Mouse (Mus musculus) heart, postnatal 0 days (tissue): ENCODE data around the gene Sox13. TPM values are rescaled to one million over a fixed set of nuclear protein-coding genes. Genes with fewer than 3 reads are reported as not detected.
A peak's percentile ranks its signal among the peaks of the same experiment; 100 is the strongest.

ENCODE experiments used
- ATAC-seq: fragments of 200-750 bp; cut with Nextera tagmentation; 2 replicates; pipeline ENCODE4 v1.8.0; 2017; ENCODE audit warnings: low read depth, moderate number of reproducible peaks, moderate library complexity; ENCODE audit not compliant: insufficient read depth
- DNase-seq: peaks from one replicate; pipeline ENCODE4 v3.0.0-alpha.2; 2016; ENCODE audit warnings: low spot score
- H3K27ac ChIP-seq: fragments of 300-500 bp; sonication (generic); 2 replicates; pipeline ENCODE4 v1.5.1; 2014; ENCODE audit warnings: low read depth, mild to moderate bottlenecking
- H3K27me3 ChIP-seq: fragments of 300-500 bp; sonication (generic); 2 replicates; pipeline ENCODE4 v1.6.1; 2014; ENCODE audit warnings: low read length, mixed read lengths; ENCODE audit not compliant: control insufficient read depth, insufficient read depth
- H3K36me3 ChIP-seq: fragments of 300-500 bp; sonication (generic); replicated peaks from 2 replicates; pipeline ENCODE4 v1.6.1; 2014; ENCODE audit warnings: low read length, mixed read lengths; ENCODE audit not compliant: control insufficient read depth, insufficient read depth
- H3K4me1 ChIP-seq: fragments of 300-500 bp; sonication (generic); 2 replicates; pipeline ENCODE4 v1.6.1; 2014; ENCODE audit warnings: antibody characterized with exemption; ENCODE audit not compliant: control insufficient read depth, insufficient read depth
- H3K4me2 ChIP-seq: fragments of 300-500 bp; sonication (generic); 2 replicates; pipeline ENCODE4 v1.6.1; 2014; ENCODE audit warnings: low read depth, mild to moderate bottlenecking, low read length, moderate library complexity
- H3K4me3 ChIP-seq: fragments of 300-500 bp; sonication (generic); 2 replicates; pipeline ENCODE4 v1.5.1; 2014; ENCODE audit warnings: low read depth, low read length
- H3K9ac ChIP-seq: fragments of 300-500 bp; sonication (generic); replicated peaks from 2 replicates; pipeline ENCODE4 v1.6.1; 2014; ENCODE audit warnings: low read depth, low read length, mixed read lengths
- H3K9me3 ChIP-seq: fragments of 300-500 bp; sonication (generic); replicated peaks from 2 replicates; pipeline ENCODE4 v1.6.1; 2016; ENCODE audit warnings: low read length; ENCODE audit not compliant: control insufficient read depth
- CTCF ChIP-seq: IDR thresholded peaks from 2 replicates; pipeline ENCODE4 v1.5.1; 2016; ENCODE audit warnings: antibody characterized with exemption, control low read depth, low read depth
- EP300 ChIP-seq: IDR thresholded peaks from 2 replicates; pipeline ENCODE4 v1.6.1; 2016; ENCODE audit warnings: antibody characterized with exemption, low read depth
- WGBS: fragments of 180-500 bp; shearing (Covaris S2); extraction: QIAGEN DNeasy Blood & Tissue Kit; methylation state at CpG from one replicate; pipeline ENCODE4 v1.1.7; 2014; 5-methylcytosine and 5-hydroxymethylcytosine counted together
- polyA plus RNA-seq: library from polyadenylated mRNA; unstranded; fragments of >200 nt; fragmentation: Nextera tagmentation; extraction: Ambion mirVana; gene quantifications from 2 replicates; pipeline ENCODE4 v1.2.1, GENCODE M21; 2015
- total RNA-seq: library from RNA; depleted of rRNA; stranded (reverse); fragments of >200 nt; gene quantifications from 2 replicates; pipeline ENCODE4 v1.2.3, GENCODE M21; 2014; ENCODE audit warnings: low replicate concordance

Gene Sox13
- total and polyA plus RNA-seq, 2 experiments from 2014 or later, result 3.3 to 8.5 TPM

- Histone ChIP-seq H3K27ac (no peak overlapping the region), H3K36me3 (no peaks in the 10 kb centered on the region), H3K27me3 (peaks cover 12% of the 10 kb centered on the region; the same call in 1 of the 2 replicates), H3K9me3 (peaks cover 5% of the 10 kb centered on the region; the same call in 1 of the 2 replicates), H3K4me3 (peak overlapping the region; percentile 79), H3K4me1 (peaks cover 6% of the 10 kb centered on the region; the same call in 1 of the 2 replicates), H3K9ac (no peak overlapping the region; the same call in 1 of the 2 replicates), H3K4me2 (peak overlapping the region; percentile 98)
- DNase-seq (no peak), ATAC-seq (no peak)
- TF ChIP-seq EP300 (no peak), CTCF (no peak)
- WGBS, result 56% methylated on average over 4 of the region's 4 CpGs
Measured at GRCm38 (mm10) chr1:133424547-133425140, 467 bp upstream of the Sox13 start.

GRCm38 (mm10) chr1:133423166-133423542 is 1.0 kb downstream of the Sox13 start:
- no peaks in the 10 kb centered on the region for H3K9me3 ChIP-seq
- H3K27me3 ChIP-seq, result peaks cover 12% of the 10 kb centered on the region; the same call in 1 of the 2 replicates
- H3K4me2 ChIP-seq, result peak overlapping the region; percentile 98
- peak overlapping the region; percentile 79 for H3K4me3 ChIP-seq
- no peak for TF ChIP-seq EP300
- TF ChIP-seq CTCF, result no peak
- peak overlapping the region; percentile 89 for H3K9ac ChIP-seq
- no peaks in the 10 kb centered on the region for H3K36me3 ChIP-seq
- H3K4me1 ChIP-seq, result peaks cover 6% of the 10 kb centered on the region; the same call in 1 of the 2 replicates
- H3K27ac ChIP-seq, result peak overlapping the region; percentile 90
- WGBS, result under 1% methylated on average over 31 of the region's 31 CpGs
- ATAC-seq, result no peak
- DNase-seq, result no peak

- TF ChIP-seq CTCF, result no peak
- TF ChIP-seq EP300, result no peak
- Histone ChIP-seq H3K27me3 (peaks cover 12% of the 10 kb centered on the region; the same call in 1 of the 2 replicates), H3K36me3 (no peaks in the 10 kb centered on the region), H3K4me2 (peak overlapping the region; percentile 98), H3K9ac (peak overlapping the region; percentile 89), H3K4me1 (peaks cover 9% of the 10 kb centered on the region; the same call in 1 of the 2 replicates), H3K4me3 (peak overlapping the region; percentile 79), H3K9me3 (no peaks in the 10 kb centered on the region), H3K27ac (peak overlapping the region; percentile 90)
- ATAC-seq, result no peak
- WGBS, result 2% methylated on average over 29 of the region's 29 CpGs
- peak; percentile 28 for DNase-seq
Measured at GRCm38 (mm10) chr1:133422615-133423161, 1.5 kb downstream of the Sox13 start.

GRCm38 (mm10) chr1:133421975-133422570 is 2.1 kb downstream of the Sox13 start:
- TF ChIP-seq EP300 (no peak), CTCF (peak; percentile 22; the same call in 1 of the 2 replicates)
- no peaks in the 10 kb centered on the region for H3K9me3 ChIP-seq
- H3K4me1 ChIP-seq, result peaks cover 15% of the 10 kb centered on the region; the same call in 1 of the 2 replicates
- no peaks in the 10 kb centered on the region for H3K36me3 ChIP-seq
- peak overlapping the region; percentile 98 for H3K4me2 ChIP-seq
- WGBS, result 50% methylated on average over 16 of the region's 16 CpGs
- no peak overlapping the region for H3K9ac ChIP-seq
- peaks cover 12% of the 10 kb centered on the region; the same call in 1 of the 2 replicates for H3K27me3 ChIP-seq
- DNase-seq (no peak), ATAC-seq (no peak)
- peak overlapping the region; percentile 90 for H3K27ac ChIP-seq
- peak overlapping the region; percentile 79 for H3K4me3 ChIP-seq

GRCm38 (mm10) chr1:133421061-133421460 is 3.1 kb downstream of the Sox13 start:
- Histone ChIP-seq H3K9ac (no peak overlapping the region), H3K4me3 (peak overlapping the region; percentile 79; the same call in 1 of the 2 replicates), H3K4me2 (peak overlapping the region; percentile 98), H3K9me3 (no peaks in the 10 kb centered on the region), H3K4me1 (peaks cover 18% of the 10 kb centered on the region; the same call in 1 of the 2 replicates), H3K27me3 (peaks cover 12% of the 10 kb centered on the region; the same call in 1 of the 2 replicates), H3K27ac (peak overlapping the region; percentile 2; the same call in 1 of the 2 replicates), H3K36me3 (no peaks in the 10 kb centered on the region)
- WGBS, result 73% methylated on average over 2 of the region's 2 CpGs
- DNase-seq (no peak), ATAC-seq (no peak)
- TF ChIP-seq EP300 (no peak), CTCF (no peak)
